Mouse (Mus musculus) lung, postnatal 14 days (tissue): ENCODE measurements around the gene Atp5j2.
"Not testable (repeated sequence)": the region's sequence is repeated elsewhere in the genome, so short reads cannot be mapped to it uniquely, and the experiment has no call there.

Experiments
- DNase-seq: peaks from one replicate; pipeline ENCODE4 v3.0.0; 2021

Atp5j2 gene

DNA sequence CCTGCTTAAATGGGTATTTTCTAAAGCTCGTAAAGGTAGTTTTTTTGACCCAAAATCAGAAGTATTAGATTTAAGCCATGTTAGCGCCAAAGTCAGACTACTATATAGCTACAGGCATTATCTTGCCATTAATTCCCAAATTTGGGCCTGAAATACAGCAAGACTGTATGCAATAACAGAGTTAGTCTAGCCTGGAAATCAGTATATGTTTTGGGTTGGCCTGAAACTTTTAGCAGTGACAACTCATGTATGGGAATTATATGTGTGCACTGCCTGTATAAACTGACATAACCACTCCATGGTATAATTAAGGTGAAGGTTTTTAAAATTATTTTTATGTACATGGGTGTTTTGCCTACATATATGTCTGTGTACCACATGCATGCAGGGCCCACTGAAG is at the start of gene Atp5j2:
Atp5j2 (minus strand) TSS at position 101 of the 400 bp plus-strand sequence.
- DNase-seq: no peak

GRCm38 (mm10) chr5:145234636-145235035 is 42.8 kb upstream of the Atp5j2 start:
- peak; percentile 22 for DNase-seq

GRCm38 (mm10) chr5:145231893-145232411 is 40.1 kb upstream of the Atp5j2 start:
- no peak for DNase-seq

DNA sequence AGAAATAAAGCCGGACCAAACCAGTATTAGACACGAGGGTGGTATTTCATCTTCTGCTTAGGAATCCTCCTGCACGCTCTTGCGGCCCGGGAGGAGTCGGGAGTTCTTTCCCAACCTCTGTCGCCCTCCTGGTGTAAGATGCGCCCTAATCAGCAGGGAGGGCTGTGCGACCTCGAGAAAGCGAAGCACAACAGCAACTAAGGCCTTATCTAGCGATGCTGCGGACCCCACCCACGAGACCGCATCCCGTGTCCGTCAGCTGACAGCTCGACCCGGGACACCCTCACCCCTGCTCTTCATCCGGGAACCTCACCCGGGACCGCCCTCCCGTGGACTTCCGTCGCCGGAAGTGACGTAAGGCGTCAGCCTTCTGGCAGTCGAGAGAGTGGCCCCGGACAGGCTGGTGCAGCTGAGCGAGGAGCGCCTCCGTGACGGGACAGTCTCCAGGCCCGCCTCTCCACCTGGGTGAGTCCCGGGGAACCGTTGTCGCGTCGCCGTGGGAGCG is 39.6 kb upstream of the Atp5j2 start, which contains the start of gene Zfp655:
Zfp655 (plus strand) TSS at position 349 of the 505 bp plus-strand sequence.
- peak; percentile 97 for DNase-seq

DNA sequence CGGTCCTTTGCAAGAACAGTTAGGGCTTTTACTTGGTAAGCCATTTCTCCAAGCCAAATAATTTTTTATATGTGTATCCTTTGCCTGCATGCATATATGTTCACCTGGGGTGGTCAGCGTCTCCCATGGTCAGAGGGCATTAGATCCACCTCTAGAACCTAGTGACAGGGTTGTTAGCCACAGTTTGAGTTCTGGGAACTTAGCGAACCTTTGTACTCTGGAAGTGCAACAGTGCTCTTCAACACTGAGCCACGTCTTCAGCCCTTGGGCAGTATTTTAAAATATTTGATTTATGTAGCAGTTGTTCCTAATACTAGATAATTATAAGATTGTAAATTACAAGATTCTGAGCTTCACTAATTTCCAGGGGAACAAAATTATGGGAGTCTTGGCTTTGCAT is 38.8 kb upstream of the Atp5j2 start:
- no peak for DNase-seq

DNA sequence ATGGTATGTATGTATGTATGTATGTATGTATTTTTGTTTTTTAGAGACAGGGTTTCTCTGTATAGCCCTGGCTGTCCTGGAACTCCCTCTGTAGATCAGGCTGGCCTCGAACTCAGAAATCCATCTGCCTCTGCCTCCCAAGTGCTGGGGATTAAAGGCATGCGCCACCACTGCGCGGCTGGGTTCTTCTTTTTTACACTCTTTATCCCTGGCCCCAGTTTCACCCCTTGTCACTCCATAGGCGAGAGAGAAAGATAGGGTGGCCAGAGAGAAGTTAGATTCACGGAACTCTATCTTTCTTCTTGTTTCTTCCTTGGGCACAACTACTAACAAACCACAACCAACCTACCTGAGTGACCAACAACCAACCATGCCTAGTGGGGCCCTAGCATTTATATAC is 37.4 kb upstream of the Atp5j2 start:
- DNase-seq: not testable (repeated sequence)

DNA sequence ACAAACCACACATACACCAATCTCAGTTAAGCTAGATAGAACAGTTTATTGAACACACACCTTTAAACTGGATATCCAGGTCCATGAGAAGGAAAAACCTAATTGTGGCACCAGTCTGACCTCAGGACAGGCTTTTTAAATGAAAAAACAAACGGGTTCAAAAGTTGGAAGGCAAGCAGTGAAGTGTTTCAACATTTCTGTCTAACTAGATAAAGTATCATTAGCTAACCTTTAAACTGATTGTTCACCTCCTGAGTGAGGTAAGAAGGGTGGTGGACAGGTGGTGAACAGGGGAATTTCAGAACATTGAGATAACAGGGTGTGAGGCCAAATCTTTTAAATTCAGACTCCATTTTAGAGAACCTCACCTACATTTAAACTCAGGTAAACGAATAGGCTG is 34.6 kb upstream of the Atp5j2 start:
- no peak for DNase-seq

DNA sequence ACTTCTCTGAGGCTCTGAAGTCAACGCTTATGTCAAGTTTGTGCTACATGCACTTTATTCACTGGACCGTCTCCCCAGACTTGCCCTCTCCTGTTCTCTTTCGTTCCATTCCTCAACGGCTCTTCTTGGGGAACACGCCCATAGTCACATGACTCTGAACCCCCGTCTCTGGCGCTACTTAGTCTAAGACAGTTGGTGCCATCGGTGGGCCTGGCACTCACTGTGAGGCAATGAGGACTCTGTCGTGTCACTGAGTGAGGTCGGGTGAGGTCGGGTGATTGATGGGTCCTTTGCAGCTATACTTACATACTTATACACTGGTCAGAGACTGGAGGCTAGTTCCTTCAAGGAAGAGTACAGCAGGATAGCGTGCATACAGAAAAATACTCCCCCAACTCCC is 31.5 kb upstream of the Atp5j2 start:
- no peak for DNase-seq

DNA sequence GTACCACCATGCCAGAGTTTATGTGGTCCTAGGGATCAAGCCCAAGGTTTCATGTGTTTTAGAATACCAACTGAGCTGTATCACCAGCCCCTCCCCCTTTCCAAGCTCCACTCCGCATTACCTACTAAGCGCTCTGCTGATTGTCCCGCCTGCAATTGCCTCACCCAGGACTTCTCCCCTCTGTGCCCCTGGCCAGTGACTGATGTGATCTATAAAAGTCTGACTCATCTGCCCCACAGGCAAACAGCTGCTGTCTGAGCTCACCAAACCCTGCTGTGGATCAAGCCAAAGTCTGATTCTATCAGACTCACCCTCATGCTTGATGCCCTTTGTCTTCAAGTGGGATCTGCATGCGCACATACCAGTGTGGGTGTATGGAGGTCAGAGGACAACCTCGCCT is 31.0 kb upstream of the Atp5j2 start:
- DNase-seq: no peak

GRCm38 (mm10) chr5:145219981-145220380 is 28.1 kb upstream of the Atp5j2 start:
- no peak for DNase-seq

DNA sequence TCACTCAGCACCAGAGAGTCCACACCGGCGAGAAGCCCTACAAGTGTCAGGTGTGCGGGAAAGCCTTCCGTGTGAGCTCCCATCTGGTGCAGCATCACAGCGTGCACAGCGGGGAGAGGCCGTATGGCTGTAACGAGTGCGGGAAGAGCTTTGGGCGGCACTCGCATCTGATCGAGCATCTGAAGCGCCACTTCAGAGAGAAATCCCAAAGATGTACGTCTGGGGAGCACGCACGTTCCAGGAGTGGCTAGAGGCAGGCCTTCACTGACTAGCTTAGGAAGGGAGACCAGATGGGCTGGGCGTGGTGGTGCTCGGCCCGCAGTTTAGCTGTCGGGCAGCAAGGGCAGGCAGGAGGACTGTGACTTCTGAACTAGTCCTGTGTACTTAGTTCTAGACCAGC is 26.8 kb upstream of the Atp5j2 start:
- no peak for DNase-seq

DNA sequence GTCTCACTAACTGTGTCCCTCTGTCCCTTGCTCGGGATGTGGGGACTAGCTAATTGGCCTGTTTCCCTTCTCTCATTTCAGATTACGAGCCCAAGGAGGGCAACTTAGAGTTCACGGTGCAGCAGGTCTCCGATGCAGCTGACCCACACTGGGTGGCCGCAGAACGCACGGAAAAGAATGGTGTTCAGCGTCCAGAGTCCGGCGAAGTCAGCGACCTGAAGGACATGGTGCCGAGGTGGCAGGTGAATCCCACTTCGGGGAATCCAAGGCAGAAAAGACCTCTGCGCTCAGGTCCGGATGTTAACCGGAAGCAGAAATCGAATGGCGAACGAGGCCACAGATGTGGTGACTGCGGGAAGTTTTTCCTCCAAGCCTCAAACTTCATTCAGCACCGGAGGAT is 26.3 kb upstream of the Atp5j2 start:
- no peak for DNase-seq

GRCm38 (mm10) chr5:145217746-145218145 is 25.9 kb upstream of the Atp5j2 start:
- DNase-seq: no peak

DNA sequence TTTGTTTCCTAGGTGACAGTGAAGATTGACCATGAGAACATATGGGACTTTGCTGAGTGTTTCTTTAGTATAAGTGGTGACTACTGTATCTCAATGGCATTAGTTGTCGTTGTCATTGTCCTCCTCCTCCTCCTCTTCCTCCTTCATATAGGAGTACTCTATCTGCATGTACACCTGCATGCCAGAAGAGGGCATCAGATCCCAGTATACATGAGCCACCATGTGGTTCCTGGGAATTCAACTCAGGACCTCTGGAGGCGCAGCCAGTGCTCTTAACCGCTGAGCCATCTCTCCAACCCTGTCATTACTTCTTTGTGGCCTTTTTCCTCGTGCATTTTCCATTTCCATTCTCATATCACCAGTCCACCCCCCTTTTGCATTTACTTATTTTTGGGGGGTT is 22.8 kb upstream of the Atp5j2 start:
- DNase-seq: no peak

DNA sequence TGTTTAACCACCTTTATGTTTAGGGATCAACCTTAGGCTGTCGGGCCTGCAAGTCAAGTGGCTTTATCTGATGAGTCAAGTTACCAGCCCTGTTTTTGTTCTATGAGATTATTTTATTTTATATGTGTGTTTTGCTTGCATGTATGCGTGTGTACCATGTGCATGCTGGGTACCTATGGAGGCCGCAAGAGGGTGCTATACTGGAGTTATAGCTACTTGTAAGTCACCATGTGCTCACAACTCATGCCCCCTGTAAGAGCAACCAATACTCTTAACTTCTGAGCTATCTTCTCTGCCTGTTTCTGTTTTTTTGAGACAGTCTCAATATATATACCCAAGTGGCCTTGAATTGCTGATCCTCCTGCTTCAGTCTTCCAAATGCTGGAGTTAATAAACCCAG is 21.6 kb upstream of the Atp5j2 start:
- DNase-seq: no peak

DNA sequence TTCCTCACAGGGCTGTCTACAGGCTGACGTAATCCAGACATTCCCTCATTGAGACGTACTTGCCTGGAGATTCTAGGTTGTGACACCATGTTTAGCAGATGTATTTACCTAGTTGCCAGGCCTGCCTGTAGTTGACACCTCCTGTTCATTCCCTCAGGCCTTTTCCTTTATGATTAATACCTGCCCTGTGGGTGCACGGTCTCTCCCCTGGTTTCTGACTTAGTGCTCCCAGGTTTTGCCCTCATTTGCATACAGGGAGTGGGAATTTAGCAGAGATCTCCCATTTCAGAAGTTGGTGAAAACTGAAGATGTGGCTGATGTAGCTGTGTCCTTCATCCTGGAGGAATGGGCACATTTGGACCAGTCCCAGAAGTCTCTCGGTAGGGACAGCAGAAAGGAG is 20.4 kb upstream of the Atp5j2 start:
- DNase-seq: no peak

DNA sequence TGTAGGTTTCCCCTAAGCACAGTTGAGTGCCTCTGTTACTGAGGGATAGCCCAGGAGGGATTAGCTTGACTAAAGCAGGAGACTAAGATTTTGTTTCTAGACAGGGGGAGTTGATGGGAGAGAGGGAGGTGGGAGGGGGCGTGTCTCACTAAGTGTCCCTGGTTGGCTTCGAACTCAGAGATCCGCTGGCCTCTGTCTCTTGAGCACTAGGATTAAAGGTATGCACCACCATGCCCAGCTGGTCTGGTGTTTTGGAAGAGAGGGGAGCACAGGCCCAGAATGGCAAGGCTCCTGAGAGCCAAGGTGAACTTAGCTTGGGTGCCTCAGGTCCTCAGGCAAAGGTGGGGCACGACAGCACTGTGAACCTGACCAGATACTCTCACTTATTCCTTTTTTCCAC is 19.5 kb upstream of the Atp5j2 start:
- no peak for DNase-seq

DNA sequence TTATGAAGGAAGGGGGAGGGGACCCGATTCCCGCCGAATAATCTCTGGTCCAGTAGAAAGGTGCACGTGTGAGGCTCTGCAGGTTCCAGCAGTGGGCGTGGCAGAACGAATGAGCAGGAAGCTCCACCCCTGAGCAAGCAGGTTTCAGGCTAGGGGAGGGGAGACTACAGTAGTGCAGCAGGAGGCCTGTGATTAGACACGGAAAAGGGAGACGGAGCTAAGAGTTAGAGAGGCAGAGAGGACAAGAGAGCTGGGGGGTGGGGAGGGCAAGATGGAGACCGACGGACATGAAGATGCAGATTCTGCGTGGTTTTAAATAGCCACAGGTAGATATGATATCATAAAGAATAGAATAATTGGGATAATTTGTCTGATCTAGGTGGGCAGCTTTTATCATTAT is 16.5 kb upstream of the Atp5j2 start:
- DNase-seq: not testable (repeated sequence)

DNA sequence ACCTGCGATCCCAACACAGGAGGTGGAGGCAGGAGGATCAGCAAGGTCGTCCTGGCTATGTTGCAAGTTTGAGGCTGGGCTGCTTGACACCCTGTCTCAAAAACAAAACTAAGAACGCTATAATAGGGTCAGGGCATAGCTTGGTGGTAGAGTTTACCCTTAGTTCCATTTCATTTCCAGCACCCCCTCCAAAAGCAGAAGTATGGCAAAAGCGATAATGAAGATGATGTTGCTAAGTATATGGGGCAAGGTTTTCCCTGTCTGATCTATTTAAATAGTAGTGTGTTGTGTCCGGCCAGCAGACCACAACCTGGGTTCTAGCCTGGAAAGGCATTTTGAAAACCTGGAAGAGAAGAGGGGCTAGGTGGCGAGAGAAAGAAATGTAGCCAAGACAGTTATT is 16.1 kb upstream of the Atp5j2 start:
- no peak for DNase-seq

DNA sequence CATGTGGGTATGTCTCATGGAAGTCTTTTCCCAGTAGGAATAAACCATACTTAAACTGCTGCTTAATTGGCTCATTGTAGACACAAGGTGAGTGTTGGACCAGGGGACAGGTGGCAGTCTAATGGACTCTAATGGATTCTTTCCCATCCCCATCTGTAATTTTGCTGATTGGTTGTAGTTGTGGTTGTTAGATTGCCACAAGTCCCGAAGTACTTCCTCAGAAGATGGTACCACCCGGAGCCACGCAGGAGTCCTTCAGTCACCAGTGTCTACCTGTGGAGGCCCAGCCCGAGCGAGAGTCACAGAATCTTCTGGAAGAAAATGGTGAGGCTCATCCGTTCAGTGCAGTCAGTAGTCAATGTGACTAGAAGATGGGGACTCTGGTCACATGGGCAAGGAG is 15.5 kb upstream of the Atp5j2 start:
- no peak for DNase-seq

- DNase-seq: no peak
Observed at GRCm38 (mm10) chr5:145205041-145205440, 13.2 kb upstream of the Atp5j2 start.

- peak; percentile 98 for DNase-seq
Observed at GRCm38 (mm10) chr5:145203936-145204691, 12.3 kb upstream of the Atp5j2 start, which contains the start of gene Zkscan5. Gene Zkscan5 (plus strand): TSS chr5:145204562.

DNA sequence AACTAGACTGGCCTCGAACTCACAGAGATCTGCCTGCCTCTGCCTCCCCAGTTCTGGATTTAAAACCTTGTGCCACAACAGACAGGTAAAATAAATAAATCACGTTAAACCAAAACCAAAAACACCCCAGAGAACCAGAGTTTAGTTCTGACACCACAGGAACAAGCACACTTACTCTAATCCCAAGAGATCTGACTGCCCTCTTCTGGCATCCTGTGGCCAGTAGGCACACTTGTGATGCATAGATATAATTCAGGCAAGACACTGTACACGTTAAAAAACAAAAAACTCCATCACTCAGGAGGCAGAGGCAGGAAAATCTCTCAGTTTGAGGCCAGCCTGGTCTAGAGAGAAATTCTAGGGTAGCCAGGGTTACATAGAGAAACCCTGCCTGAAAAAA is 10.6 kb upstream of the Atp5j2 start:
- no peak for DNase-seq

GRCm38 (mm10) chr5:145201321-145201991 is 9.6 kb upstream of the Atp5j2 start, which contains the start of gene Zkscan14:
Gene Zkscan14 (minus strand): TSS chr5:145201868.
- peak; percentile 79 for DNase-seq
